Mouse (Mus musculus): ENCODE measurements around the gene Tacr1. TPM values are rescaled to one million over a fixed set of nuclear protein-coding genes. Genes with fewer than 3 reads are reported as not detected.

The Tacr1 gene
- not detected for polyA plus RNA-seq (2014; fragmentation: Illumina TruSeq; extraction: RNeasy Lipid Tissue Mini Kit (QIAGEN cat#74804); ENCODE audit: low read depth, low replicate concordance)

DNA sequence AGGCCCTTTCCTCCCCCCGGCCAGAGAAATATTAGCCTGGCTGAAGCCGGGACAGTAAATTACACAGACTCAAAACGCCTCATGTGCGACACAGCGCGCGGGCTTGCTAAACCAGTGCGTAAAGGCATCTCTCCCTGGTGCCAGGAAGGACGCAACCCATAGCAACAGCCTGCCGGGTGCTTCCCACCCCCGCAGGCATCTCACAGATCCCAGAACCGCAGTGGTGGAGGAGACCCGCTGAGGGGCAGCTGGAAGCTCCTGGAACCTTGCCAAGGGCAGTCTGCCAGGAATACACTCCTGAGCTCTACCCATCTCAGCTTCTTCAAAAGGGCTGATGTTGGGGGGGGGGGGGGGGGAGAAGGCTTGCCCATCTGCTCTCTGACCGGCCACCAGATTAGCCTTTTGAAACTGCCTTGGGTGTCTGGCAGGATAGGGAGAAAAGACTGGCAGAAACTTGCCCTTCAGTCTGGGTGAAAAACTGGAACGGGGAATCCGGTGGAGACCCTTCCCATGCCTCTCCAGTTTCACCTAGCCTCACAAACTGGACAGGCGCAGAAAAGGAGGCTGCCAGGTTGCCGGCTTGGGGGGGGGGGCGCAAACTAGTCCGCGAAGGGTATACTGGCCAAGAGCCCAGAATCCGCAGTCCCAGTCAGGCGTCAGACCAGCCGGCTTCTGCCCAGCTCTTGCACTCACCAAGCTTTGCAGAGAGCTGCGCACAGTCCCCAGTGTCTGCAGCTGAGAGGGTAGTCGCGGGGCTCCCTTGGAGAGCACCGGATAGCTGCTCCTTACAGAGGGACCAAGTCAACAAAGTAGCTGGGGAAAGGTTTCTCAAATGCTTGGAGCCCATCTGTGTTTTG, at the start of gene Tacr1:
Gene Tacr1, plus strand, starts transcription at position 740 of the 857 bp plus-strand sequence.

Data from kidney, adult 10 weeks (tissue).